Mouse (Mus musculus) colon, adult 2 months (tissue): ENCODE results near the gene Olfr1148. TPM values are rescaled to one million over a fixed set of nuclear protein-coding genes. Genes with fewer than 3 reads are reported as not detected.

ENCODE experiments used
- polyA plus RNA-seq: library from polyadenylated mRNA; depleted of rRNA; stranded (reverse); fragments of >200 nt; gene quantifications from 2 replicates; pipeline ENCODE4 v1.2.3, GENCODE M21; 2012; rRNA removed

The Olfr1148 gene
- polyA plus RNA-seq: not detected in 2 replicates

GRCm38 (mm10) chr2:87830233-87830632, at the start of gene Olfr1148:
Gene Olfr1148, plus strand, starts transcription at chr2:87830533.

GRCm38 (mm10) chr2:87800292-87800691, 30.0 kb upstream of the Olfr1148 start, which contains the start of gene Olfr1143:
Gene Olfr1143, plus strand, starts transcription at chr2:87800592.

DNA sequence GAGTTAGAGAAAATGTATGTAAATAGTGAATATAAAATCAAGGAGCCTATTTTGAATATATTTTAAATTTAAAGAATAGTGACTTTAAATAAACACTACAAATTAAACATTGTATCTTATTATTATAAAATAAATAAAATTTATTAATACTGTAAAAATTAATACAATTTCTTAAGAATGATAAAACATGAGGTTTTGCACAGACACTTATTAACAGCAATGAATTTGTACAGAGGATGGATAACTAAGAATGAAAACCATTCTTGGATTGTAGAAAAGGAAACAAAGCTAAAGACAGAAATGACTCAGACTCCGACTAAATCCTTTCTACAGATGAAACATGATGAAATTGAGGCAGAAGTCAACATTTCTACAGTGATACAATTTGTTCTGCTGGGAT, 20.8 kb upstream of the Olfr1148 start, which contains the start of gene Olfr1145:
Olfr1145 (plus strand) TSS at position 301 of the 400 bp plus-strand sequence.

GRCm38 (mm10) chr2:87843693-87844092, 13.4 kb downstream of the Olfr1148 start, which contains the start of gene Olfr1150-ps1:
Gene Olfr1150-ps1, plus strand, starts transcription at chr2:87843993.

GRCm38 (mm10) chr2:87855562-87855961, 25.2 kb downstream of the Olfr1148 start, which contains the start of gene Olfr1151:
Gene Olfr1151, plus strand, starts transcription at chr2:87855862.

GRCm38 (mm10) chr2:87866192-87866591, 35.9 kb downstream of the Olfr1148 start, which contains the start of gene Olfr1152:
Gene Olfr1152, plus strand, starts transcription at chr2:87866492.

Other genes starting within 250 kb of the Olfr1148 start
- gene Olfr1130, start 224.3 kb upstream of the Olfr1148 start, polyA plus RNA-seq: not detected in 2 replicates
- gene Olfr1131, start 203.4 kb upstream of the Olfr1148 start, polyA plus RNA-seq: not detected in 2 replicates
- gene Olfr1132, start 193.0 kb upstream of the Olfr1148 start, polyA plus RNA-seq: not detected in 2 replicates
- gene Olfr1133, start 183.2 kb upstream of the Olfr1148 start, polyA plus RNA-seq: not detected in 2 replicates
- not detected in 2 replicates for gene Olfr1134, start 172.1 kb upstream of the Olfr1148 start, polyA plus RNA-seq
- gene Olfr1135, start 156.9 kb upstream of the Olfr1148 start, polyA plus RNA-seq: not detected in 2 replicates
- gene Olfr1136, start 136.6 kb upstream of the Olfr1148 start, polyA plus RNA-seq: not detected in 2 replicates
- not detected in 2 replicates for gene Olfr1137, start 117.4 kb upstream of the Olfr1148 start, polyA plus RNA-seq
- not detected in 2 replicates for gene Olfr1138, start 90.6 kb upstream of the Olfr1148 start, polyA plus RNA-seq
- gene Olfr1140, start 86.8 kb upstream of the Olfr1148 start, polyA plus RNA-seq: not detected in 2 replicates
- not detected in 2 replicates for gene Olfr1141, start 76.5 kb upstream of the Olfr1148 start, polyA plus RNA-seq
- not detected in 2 replicates for gene Olfr152, start 51.0 kb upstream of the Olfr1148 start, polyA plus RNA-seq
- not detected in 2 replicates for gene Olfr1143, start 29.9 kb upstream of the Olfr1148 start, polyA plus RNA-seq
- not detected in 2 replicates for gene Olfr1145, start 20.7 kb upstream of the Olfr1148 start, polyA plus RNA-seq
- not detected in 2 replicates for gene Olfr1150-ps1, start 13.5 kb downstream of the Olfr1148 start, polyA plus RNA-seq
- not detected in 2 replicates for gene Olfr1151, start 25.3 kb downstream of the Olfr1148 start, polyA plus RNA-seq
- not detected in 2 replicates for gene Olfr1152, start 36.0 kb downstream of the Olfr1148 start, polyA plus RNA-seq
- not detected in 2 replicates for gene Olfr1153, start 64.4 kb downstream of the Olfr1148 start, polyA plus RNA-seq
- gene Olfr1154, start 74.6 kb downstream of the Olfr1148 start, polyA plus RNA-seq: not detected in 2 replicates
- not detected in 2 replicates for gene Olfr1155, start 114.6 kb downstream of the Olfr1148 start, polyA plus RNA-seq
- not detected in 2 replicates for gene Olfr1156, start 122.6 kb downstream of the Olfr1148 start, polyA plus RNA-seq
- not detected in 2 replicates for gene Olfr1157, start 137.8 kb downstream of the Olfr1148 start, polyA plus RNA-seq
- not detected in 2 replicates for gene Olfr74, start 144.1 kb downstream of the Olfr1148 start, polyA plus RNA-seq
- not detected in 2 replicates for gene Olfr1158, start 159.6 kb downstream of the Olfr1148 start, polyA plus RNA-seq
- gene Olfr1160, start 177.7 kb downstream of the Olfr1148 start, polyA plus RNA-seq: not detected in 2 replicates
- not detected in 2 replicates for gene Olfr1161, start 192.2 kb downstream of the Olfr1148 start, polyA plus RNA-seq
- not detected in 2 replicates for gene Olfr73, start 207.2 kb downstream of the Olfr1148 start, polyA plus RNA-seq
- not detected in 2 replicates for gene Olfr1162, start 220.6 kb downstream of the Olfr1148 start, polyA plus RNA-seq
- not detected in 2 replicates for gene Olfr1163, start 241.3 kb downstream of the Olfr1148 start, polyA plus RNA-seq